Mouse (Mus musculus) testis, adult 2 months (tissue): Measurements from ENCODE around the gene Slc26a8. TPM values are rescaled to one million over a fixed set of nuclear protein-coding genes. Genes with fewer than 3 reads are reported as not detected.
A peak's percentile ranks its signal among the peaks of the same experiment; 100 is the strongest.

ENCODE experiments used
- H3K27ac ChIP-seq: fragments of 200-500 bp; 2 replicates; pipeline ENCODE4 v1.5.1; 2012; ENCODE audit warnings: low read depth, low read length; ENCODE audit not compliant: control insufficient read depth, insufficient read depth
- H3K27me3 ChIP-seq: fragments of 200-500 bp; 2 replicates; pipeline ENCODE4 v1.6.1; 2012; ENCODE audit warnings: mild to moderate bottlenecking, low read length, moderate library complexity; ENCODE audit not compliant: control insufficient read depth, insufficient read depth
- H3K36me3 ChIP-seq: fragments of 200-500 bp; 2 replicates; pipeline ENCODE4 v1.6.1; 2012; ENCODE audit warnings: mild to moderate bottlenecking, low read length; ENCODE audit not compliant: control insufficient read depth, insufficient read depth
- H3K4me1 ChIP-seq: fragments of 200-500 bp; 2 replicates; pipeline ENCODE4 v1.6.1; 2012; ENCODE audit warnings: low read length; ENCODE audit not compliant: control insufficient read depth, insufficient read depth
- H3K4me3 ChIP-seq: fragments of 200-500 bp; 2 replicates; pipeline ENCODE4 v1.5.1; 2012; ENCODE audit warnings: low read depth, mild to moderate bottlenecking, low read length, moderate library complexity, mixed read lengths; ENCODE audit not compliant: control insufficient read depth
- CTCF ChIP-seq: fragments of 200-500 bp; IDR thresholded peaks from 2 replicates; pipeline ENCODE4 v1.5.1; 2012; ENCODE audit warnings: low read depth, mild to moderate bottlenecking, inconsistent platforms, low read length, moderate library complexity; ENCODE audit not compliant: control insufficient read depth, insufficient read depth, insufficient replicate concordance
- POLR2A ChIP-seq: fragments of 200-500 bp; IDR thresholded peaks from 2 replicates; pipeline ENCODE4 v1.6.1; 2012; ENCODE audit warnings: low read depth, mild to moderate bottlenecking, inconsistent platforms, low read length, moderate library complexity; ENCODE audit not compliant: control insufficient read depth
- polyA plus RNA-seq: library from polyadenylated mRNA; depleted of rRNA; stranded (reverse); fragments of >200 nt; gene quantifications from 2 replicates; pipeline ENCODE4 v1.2.3, GENCODE M21; 2012

Slc26a8 gene
- polyA plus RNA-seq, 1 experiment: 188 TPM

GRCm38 (mm10) chr17:28691687-28692340 is 1.8 kb upstream of the Slc26a8 start:
- H3K27me3 ChIP-seq: no peaks in the 10 kb centered on the region
- H3K27ac ChIP-seq: peak overlapping the region; percentile 83
- peaks cover 17% of the 10 kb centered on the region for H3K4me1 ChIP-seq
- TF ChIP-seq POLR2A (no peak), CTCF (no peak)
- H3K36me3 ChIP-seq: peaks cover 3% of the 10 kb centered on the region; the same call in 1 of the 2 replicates
- H3K4me3 ChIP-seq: peak overlapping the region; percentile 89

DNA sequence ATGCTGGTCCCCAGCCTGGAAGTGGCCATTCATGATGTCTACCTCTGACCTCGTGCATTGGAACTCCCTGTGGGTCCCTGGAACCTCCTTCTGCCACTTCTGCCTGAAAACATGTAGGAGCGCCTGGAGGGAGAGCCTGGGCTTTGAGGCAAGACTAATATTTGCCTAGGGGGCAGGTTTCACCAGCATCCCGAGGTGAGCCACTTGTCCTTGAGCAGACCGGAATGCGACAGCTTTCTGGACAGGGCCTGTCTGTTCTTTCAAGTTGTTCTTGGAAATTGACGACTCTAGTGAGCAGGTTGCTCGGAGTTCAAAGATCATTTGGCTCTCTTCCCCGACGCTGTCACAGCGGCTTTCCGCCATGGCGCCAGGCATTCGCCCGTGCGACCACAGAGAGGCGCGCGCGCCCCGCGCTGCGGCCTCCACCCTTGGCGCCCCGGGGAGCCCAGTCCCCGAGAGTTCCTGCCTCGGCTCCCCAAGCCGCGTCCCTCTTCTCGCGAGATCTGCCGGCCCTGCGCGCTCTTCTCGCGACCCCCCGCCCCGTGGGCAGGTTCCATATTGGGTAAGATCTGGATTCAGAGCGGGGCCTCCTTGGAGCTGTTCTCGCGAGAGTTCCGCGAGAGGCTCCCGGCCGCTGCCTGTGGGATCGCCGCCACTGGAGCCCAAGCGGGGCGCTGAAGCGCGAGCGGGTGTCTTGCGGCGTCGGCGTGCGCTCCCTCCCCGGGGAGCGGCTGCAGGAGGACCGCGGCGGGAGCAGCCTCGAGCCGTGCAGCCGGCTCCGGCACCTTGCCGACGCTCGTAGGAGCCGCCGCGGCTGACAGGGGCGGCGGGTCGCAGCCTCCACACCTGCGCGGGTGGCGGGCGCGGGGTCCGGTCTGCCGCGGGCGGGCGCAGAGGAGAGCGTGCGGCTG is 998 bp upstream of the Slc26a8 start, which contains the start of gene Mapk14:
Gene Mapk14, plus strand, starts transcription at position 554 of the 911 bp plus-strand sequence.
- Histone ChIP-seq H3K27me3 (no peaks in the 10 kb centered on the region), H3K4me1 (peaks cover 17% of the 10 kb centered on the region), H3K27ac (peak within 1 kb of the TSS; percentile 83), H3K36me3 (peaks cover 3% of the 10 kb centered on the region; the same call in 1 of the 2 replicates), H3K4me3 (peak within 1 kb of the TSS; percentile 89)
- TF ChIP-seq CTCF (peak; percentile 46; the same call in 1 of the 2 replicates), POLR2A (peak; percentile 83)

DNA sequence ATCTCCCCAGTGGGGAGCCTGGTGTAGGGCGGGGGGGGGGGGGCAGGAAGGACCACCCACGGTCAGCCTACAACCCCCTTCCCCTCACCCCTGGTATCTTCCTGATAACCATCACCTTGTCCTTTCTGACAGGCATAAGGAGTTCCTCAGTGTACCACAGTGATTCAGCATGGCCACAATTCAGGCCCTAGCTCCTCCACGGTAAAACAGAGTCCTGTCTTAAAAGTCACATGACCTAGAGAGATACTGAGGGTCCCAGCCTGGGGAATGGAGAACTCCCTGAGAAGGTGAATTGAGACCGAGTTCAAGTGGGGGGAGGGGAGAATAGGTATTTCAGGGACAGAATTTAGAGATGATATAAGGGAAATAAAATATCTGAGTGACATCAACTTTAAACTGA is 2.7 kb downstream of the Slc26a8 start:
- H3K27ac ChIP-seq: no peak overlapping the region
- peaks cover 14% of the 10 kb centered on the region for H3K4me1 ChIP-seq
- H3K36me3 ChIP-seq: peaks cover 3% of the 10 kb centered on the region; the same call in 1 of the 2 replicates
- no peaks in the 10 kb centered on the region for H3K27me3 ChIP-seq
- H3K4me3 ChIP-seq: peak overlapping the region; percentile 68
- TF ChIP-seq CTCF (no peak), POLR2A (no peak)

DNA sequence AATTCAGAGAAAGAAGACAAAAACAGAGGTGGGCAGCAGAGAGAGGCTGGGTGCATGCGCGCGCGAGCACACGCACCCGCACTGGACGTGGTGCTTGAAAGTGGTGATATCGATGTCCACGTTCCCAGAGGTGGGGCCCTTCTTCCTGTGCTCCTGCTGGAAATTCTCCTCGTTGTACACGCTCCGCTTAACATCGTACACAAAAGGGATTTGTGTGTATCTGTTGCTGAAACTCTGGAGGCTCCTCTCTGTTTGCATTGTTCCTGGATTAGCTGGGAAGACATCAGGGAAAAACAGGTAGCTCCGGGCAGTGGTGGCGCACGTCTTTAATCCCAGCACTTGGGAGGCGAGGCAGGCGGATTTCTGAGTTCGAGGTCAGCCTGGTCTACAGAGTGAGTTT is 5.4 kb downstream of the Slc26a8 start:
- Histone ChIP-seq H3K27ac (no peak overlapping the region), H3K4me3 (no peak overlapping the region), H3K4me1 (peaks cover 2% of the 10 kb centered on the region), H3K36me3 (peaks cover 3% of the 10 kb centered on the region; the same call in 1 of the 2 replicates), H3K27me3 (no peaks in the 10 kb centered on the region)
- TF ChIP-seq POLR2A (no peak), CTCF (no peak)

GRCm38 (mm10) chr17:28683601-28684000 is 6.4 kb downstream of the Slc26a8 start:
- H3K27ac ChIP-seq: no peak overlapping the region
- no peaks in the 10 kb centered on the region for H3K27me3 ChIP-seq
- H3K4me3 ChIP-seq: no peak overlapping the region
- no peak for TF ChIP-seq CTCF
- TF ChIP-seq POLR2A: no peak
- peaks cover 3% of the 10 kb centered on the region; the same call in 1 of the 2 replicates for H3K36me3 ChIP-seq
- no peaks in the 10 kb centered on the region; the same call in none of the 2 replicates for H3K4me1 ChIP-seq

DNA sequence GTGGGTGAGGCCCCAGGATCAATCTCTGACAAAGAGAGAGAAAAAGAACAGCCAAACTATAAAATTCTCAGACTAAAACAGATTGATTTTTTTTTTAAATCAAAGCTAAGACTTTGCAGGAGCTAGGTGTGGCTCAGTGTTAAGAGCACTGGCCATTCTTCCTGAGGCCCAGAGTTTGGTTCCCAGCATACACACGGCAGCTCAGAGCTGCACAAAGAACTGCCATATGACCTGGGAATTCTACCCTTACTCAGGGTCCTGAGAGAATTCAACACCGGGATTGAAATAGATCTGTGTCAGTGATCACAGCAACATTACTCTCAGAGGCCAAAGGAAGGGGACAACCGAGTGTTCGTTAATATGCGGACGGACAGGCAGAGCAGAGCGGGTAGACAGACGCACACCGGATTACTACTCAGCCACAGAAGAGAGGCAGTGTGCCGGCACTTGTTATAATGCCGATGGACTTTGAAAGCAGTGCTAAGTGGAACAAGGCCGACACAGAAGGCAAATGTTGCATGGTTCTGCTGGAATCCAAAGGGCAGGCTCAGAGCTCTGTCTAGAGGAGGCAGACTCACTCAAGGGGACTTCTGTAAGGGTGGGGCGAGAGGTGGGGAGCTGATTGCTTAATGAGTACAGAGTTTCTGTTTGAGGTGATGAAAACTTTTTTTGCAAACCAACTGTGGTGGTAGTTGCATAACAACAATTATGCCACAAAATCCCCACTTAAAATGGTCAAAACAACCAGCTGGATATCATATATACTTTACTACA is 7.5 kb downstream of the Slc26a8 start:
- H3K36me3 ChIP-seq: peaks cover 2% of the 10 kb centered on the region; the same call in 1 of the 2 replicates
- H3K4me3 ChIP-seq: no peak overlapping the region
- TF ChIP-seq POLR2A: no peak
- no peak for TF ChIP-seq CTCF
- no peaks in the 10 kb centered on the region for H3K27me3 ChIP-seq
- H3K4me1 ChIP-seq: no peaks in the 10 kb centered on the region; the same call in 1 of the 2 replicates
- H3K27ac ChIP-seq: no peak overlapping the region

- H3K27ac ChIP-seq: no peak overlapping the region
- H3K4me1 ChIP-seq: no peaks in the 10 kb centered on the region
- no peak overlapping the region for H3K4me3 ChIP-seq
- no peaks in the 10 kb centered on the region; the same call in 1 of the 2 replicates for H3K36me3 ChIP-seq
- H3K27me3 ChIP-seq: no peaks in the 10 kb centered on the region
- TF ChIP-seq CTCF (no peak), POLR2A (no peak)
Measured at GRCm38 (mm10) chr17:28659564-28659963, 30.5 kb downstream of the Slc26a8 start.
